Mouse (Mus musculus): ENCODE measurements around the gene Rbm25.

- peak; percentile 72; the same call in 1 of the 2 replicates for TF ChIP-seq POLR2A (IDR thresholded peaks at IDR 0.05; ENCODE audit: borderline replicate concordance, extremely low read depth, low read depth, low read length)
- TF ChIP-seq CTCF (IDR thresholded peaks at IDR 0.05; ENCODE audit: insufficient read depth, low read length): no peak
Measured at GRCm38 (mm10) chr12:83597025-83597501, 34.0 kb upstream of the Rbm25 start, which contains the start of gene Zfyve1.
